Mouse (Mus musculus) skeletal muscle tissue, postnatal 0 days (tissue): Measurements from ENCODE around the gene Stard3nl. TPM values are rescaled to one million over a fixed set of nuclear protein-coding genes. Genes with fewer than 3 reads are reported as not detected.

Experiments used
- polyA plus RNA-seq: library from polyadenylated mRNA; unstranded; fragments of >200 nt; fragmentation: Nextera tagmentation; extraction: Ambion mirVana; gene quantifications from 2 replicates; pipeline ENCODE4 v1.2.1, GENCODE M21; 2015

Stard3nl gene
- 40.5 and 44.0 TPM in 2 replicates for polyA plus RNA-seq

DNA sequence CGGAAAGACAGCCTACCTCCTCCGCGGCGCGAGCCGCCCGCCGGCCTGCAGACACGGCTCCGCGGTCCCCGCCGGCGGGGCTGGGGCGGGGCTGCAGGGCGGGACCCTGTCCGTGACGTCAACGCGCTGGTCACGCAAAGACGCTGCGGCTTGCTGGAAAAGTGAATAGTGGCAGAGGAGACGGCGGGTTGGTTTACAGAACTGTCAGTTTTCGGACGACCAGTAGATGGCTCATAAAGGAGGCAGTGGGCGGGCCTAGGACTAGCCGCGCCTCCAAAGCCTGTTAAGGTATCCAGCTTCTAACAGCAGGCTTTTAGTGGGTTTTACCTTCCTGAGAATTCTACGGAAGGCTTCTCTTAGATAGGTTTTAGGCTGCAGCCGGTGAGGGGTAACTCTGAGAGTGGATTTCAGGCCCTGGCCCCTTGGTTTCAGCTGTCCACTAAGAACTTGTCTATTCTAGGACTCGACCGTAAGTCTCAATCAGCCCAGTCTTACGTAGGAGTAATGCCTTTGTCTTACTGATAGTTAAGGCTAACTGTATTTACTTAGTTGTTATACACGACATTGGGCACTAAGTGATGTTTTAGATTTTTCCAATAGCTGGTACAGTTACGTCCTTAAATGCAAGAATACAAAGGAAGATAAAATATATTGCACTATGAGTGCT, at the start of gene Stard3nl:
Gene Stard3nl, minus strand, starts transcription at position 108 of the 667 bp plus-strand sequence.

Other genes with a start within 250 kb of the Stard3nl start
- 51.6 and 53.2 TPM in 2 replicates for gene Epdr1, start 224.1 kb upstream of the Stard3nl start, polyA plus RNA-seq
- 21.2 and 27.3 TPM in 2 replicates for gene Sfrp4, start 227.3 kb upstream of the Stard3nl start, polyA plus RNA-seq